Comparison of ENCODE assay signal across 16 mouse cellular contexts in genomic region chr11:85864363-85864762, GRCm38 (mm10). TPM values are rescaled to one million over a fixed set of nuclear protein-coding genes. Genes with fewer than 3 reads are reported as not detected.
DNase-seq lines count a peak whose midpoint lies in the region; ATAC-seq and TF ChIP-seq lines count a peak whose summit lies in the region.
"Had no signal": no experiment of that assay in that cellular context is flagged by ENCODE, and none has a peak within 500 bp of the region (broad histone marks: within the 10 kb centered on the region; RNA-seq: fewer than 3 reads in every experiment).

No protein-coding gene starts in this region.

- ATAC-seq in neural tube, embryonic 15.5 days (ENCODE audit: low FRiP score), result no peak

- no peak overlapping the region for H3K4me2 ChIP-seq in neural tube, embryonic 15.5 days
- H3K4me2 ChIP-seq: midbrain, embryonic 12.5 days had no signal

- H3K36me3 ChIP-seq in neural tube, embryonic 15.5 days, result no peaks in the 10 kb centered on the region
- H3K36me3 ChIP-seq: forebrain, embryonic 10.5 days; midbrain, embryonic 12.5 days had no signal

- no peak overlapping the region for H3K4me3 ChIP-seq in layer of hippocampus, adult 2 months
- H3K4me3 ChIP-seq in neural tube, embryonic 15.5 days (replicated peaks), result no peak overlapping the region
- H3K4me3 ChIP-seq: forebrain, embryonic 10.5 days; midbrain, embryonic 12.5 days had no signal

- WGBS in neural tube, embryonic 15.5 days, result 43% methylated on average over 7 of the region's 7 CpGs

- TF ChIP-seq CTCF in layer of hippocampus, adult 2 months (conservative IDR thresholded peaks at IDR 0.05), result peak; percentile 64

- H3K9me3 ChIP-seq in neural tube, embryonic 15.5 days (replicated peaks), result no peaks in the 10 kb centered on the region
- H3K9me3 ChIP-seq: forebrain, embryonic 10.5 days; midbrain, embryonic 12.5 days had no signal

- H3K27me3 ChIP-seq in neural tube, embryonic 15.5 days (replicated peaks), result no peaks in the 10 kb centered on the region

- H3K27ac ChIP-seq in layer of hippocampus, adult 2 months, result no peak overlapping the region
- H3K27ac ChIP-seq in neural tube, embryonic 15.5 days (replicated peaks), result no peak overlapping the region
- H3K27ac ChIP-seq: forebrain, embryonic 10.5 days; midbrain, embryonic 12.5 days had no signal

- peak; percentile 17 to 28 for DNase-seq in cerebellum, postnatal 10 days
- no peak for DNase-seq in cerebellum, adult 11 months
- DNase-seq in layer of hippocampus, adult 2 months (ENCODE audit: low spot score in 2 of 2), result no peak
- DNase-seq in layer of hippocampus, postnatal 25 days (ENCODE audit: extremely low spot score in 1 of 2, low spot score in 1 of 2), result no peak
- DNase-seq in 3T3-L1 (ENCODE audit: low read depth, low spot score) (peak; percentile 32), ZHBTc4 (ENCODE audit: low read depth, low spot score) (peak; percentile 72)
- no peak for DNase-seq in neural tube, embryonic 10.5 days (ENCODE audit: extremely low spot score, low spot score)
- DNase-seq: cerebellum, postnatal 14 days had no signal

- no peaks in the 10 kb centered on the region for H3K4me1 ChIP-seq in neural tube, embryonic 15.5 days
- H3K4me1 ChIP-seq: forebrain, embryonic 10.5 days; midbrain, embryonic 12.5 days had no signal

- no peak overlapping the region for H3K9ac ChIP-seq in neural tube, embryonic 15.5 days (replicated peaks)
- H3K9ac ChIP-seq: midbrain, embryonic 12.5 days had no signal

RNA-seq across cellular contexts. Expression of gene Gm11444, which starts 14.2 kb away (rescaled TPM):
- total RNA-seq in layer of hippocampus, adult 2 months (2021), result not detected
- not detected for total RNA-seq in layer of hippocampus, postnatal 25 days (2021)
- polyA plus RNA-seq in neural tube, embryonic 15.5 days (2015; fragmentation: Nextera tagmentation; extraction: Ambion mirVana), result not detected in 2 replicates
- total RNA-seq: adrenal gland, adult 18-20 months; hematopoietic stem cell, adult 5-6 weeks; layer of hippocampus, adult 18-20 months had no signal
- polyA plus RNA-seq: forebrain, embryonic 10.5 days; gonadal fat pad, adult 2 months; limb, embryonic 14.5 days; midbrain, embryonic 12.5 days had no signal

RNA-seq across cellular contexts. Expression of gene Tbx4, which starts 21.9 kb away (rescaled TPM):
- under 1 TPM; 0.13 to 0.22 TPM for total RNA-seq in layer of hippocampus, adult 2 months (2021)
- total RNA-seq in layer of hippocampus, postnatal 25 days (2021), result under 1 TPM; 0.32 to 0.35 TPM
- 0.19 and 0.29 TPM in 2 replicates for polyA plus RNA-seq in neural tube, embryonic 15.5 days (2015; fragmentation: Nextera tagmentation; extraction: Ambion mirVana)
- total RNA-seq: adrenal gland, adult 18-20 months had no signal

RNA-seq across cellular contexts. Expression of gene Tbx2, which starts 32.0 kb away (rescaled TPM):
- total RNA-seq in layer of hippocampus, adult 2 months (2021), result 1 to 10 TPM; 1.5 to 1.6 TPM
- 1 to 10 TPM; 1.7 to 3.0 TPM for total RNA-seq in layer of hippocampus, postnatal 25 days (2021)
- 1.4 and 1.5 TPM in 2 replicates for polyA plus RNA-seq in neural tube, embryonic 15.5 days (2015; fragmentation: Nextera tagmentation; extraction: Ambion mirVana)

Comparison
In these comparisons a context has a peak if more than half of its experiments do, and no peak if none do; other contexts are left out.
1. DNase-seq: peak in cerebellum, postnatal 10 days (2 of 2), 3T3-L1 (single experiment) and ZHBTc4 (single experiment); none in cerebellum, adult 11 months (single experiment), layer of hippocampus, adult 2 months (0 of 2), layer of hippocampus, postnatal 25 days (0 of 2) and neural tube, embryonic 10.5 days (single experiment).